Mouse (Mus musculus) cerebellum, adult 2 months (tissue): ENCODE measurements around the gene Abcb8.

Experiments
- CTCF ChIP-seq: fragments of 200-500 bp; IDR thresholded peaks from 2 replicates; pipeline ENCODE4 v1.5.1; 2011; ENCODE audit warnings: low read depth, mild to moderate bottlenecking, control low read depth, low read length, moderate library complexity, borderline replicate concordance; ENCODE audit not compliant: insufficient read depth
- POLR2A ChIP-seq: fragments of 200-500 bp; IDR thresholded peaks from 2 replicates; pipeline ENCODE4 v1.6.1; 2011; ENCODE audit warnings: low read length, control low read depth, borderline replicate concordance; ENCODE audit not compliant: insufficient read depth

DNA sequence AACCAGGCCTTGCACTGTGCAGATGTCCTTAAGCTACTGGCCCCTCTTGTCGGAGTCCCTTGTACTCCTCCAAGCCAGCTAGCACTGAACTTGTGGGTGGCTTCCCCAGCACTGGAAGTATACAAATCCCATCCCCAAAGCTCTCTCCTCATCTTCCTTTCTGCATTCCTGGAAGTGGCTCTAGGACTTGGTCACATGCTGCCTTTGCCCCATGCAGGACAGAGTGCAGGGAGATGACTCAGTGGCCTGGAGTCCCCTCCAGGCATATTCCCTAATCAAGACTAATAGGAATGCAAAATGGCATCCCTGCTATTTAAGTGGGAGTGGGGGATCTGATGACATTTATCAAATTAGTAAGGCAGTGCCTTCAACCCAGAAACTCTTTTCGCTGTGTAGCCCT, 18.6 kb downstream of the Abcb8 start:
- TF ChIP-seq CTCF, result no peak
- TF ChIP-seq POLR2A, result no peak
